ENCODE assay signal across 9 mouse cellular contexts in the genomic region with DNA sequence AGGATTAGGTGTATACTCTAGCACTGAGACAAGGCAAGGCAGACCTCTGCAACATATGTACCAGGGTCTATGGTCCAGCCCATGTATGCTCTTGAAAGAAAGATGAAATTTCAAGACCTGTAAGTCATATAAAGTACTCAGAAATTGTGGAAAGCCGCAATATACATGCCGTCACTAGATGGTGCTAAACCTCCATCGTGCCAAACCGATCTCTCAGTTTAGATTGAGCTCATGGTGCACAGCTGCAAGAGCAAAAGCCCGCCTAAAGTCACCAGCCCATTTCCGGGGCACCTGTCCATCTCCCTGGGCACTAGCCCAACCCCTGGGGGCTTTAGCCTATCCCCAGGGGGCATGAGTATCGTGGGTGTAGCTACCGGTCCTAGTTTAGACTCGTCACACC. TPM values are rescaled to one million over a fixed set of nuclear protein-coding genes. Genes with fewer than 3 reads are reported as not detected.
DNase-seq lines count a peak whose midpoint lies in the region; ATAC-seq and TF ChIP-seq lines count a peak whose summit lies in the region.
"Had no signal": no experiment of that assay in that cellular context is flagged by ENCODE, and none has a peak within 500 bp of the region (broad histone marks: within the 10 kb centered on the region; RNA-seq: fewer than 3 reads in every experiment).

No protein-coding gene starts in this region.

- no peak overlapping the region for H3K4me3 ChIP-seq in hindbrain, embryonic 11.5 days (ENCODE audit: low read depth, low read length)
- no peak overlapping the region for H3K4me3 ChIP-seq in hindbrain, embryonic 13.5 days
- no peak overlapping the region for H3K4me3 ChIP-seq in MEL (ENCODE audit: control insufficient read depth in 1 of 2, insufficient read depth in 1 of 2, low read depth in 2 of 2, low read length in 2 of 2)
- H3K4me3 ChIP-seq: myocyte had no signal

- intact Hi-C loops in left cerebral cortex, postnatal 4 days (cut with DNase I) = no loop called here

- peak; percentile 44 for DNase-seq in hindbrain, embryonic 11.5 days (ENCODE audit: low spot score)
- peak; percentile 68 for DNase-seq in MEL (ENCODE audit: low read depth, low spot score)
- peak; percentile 32 to 48 for DNase-seq in cerebellum, postnatal 14 days
- peak; percentile 53 for DNase-seq in hindlimb bud, embryonic 11.5 days (ENCODE audit: extremely low spot score, low read depth, low spot score)
- peak; percentile 31 for DNase-seq in left cerebral cortex, postnatal 4 days
- peak; percentile 41 for DNase-seq in ovary, postnatal 14 days (ENCODE audit: low spot score)
- peak; percentile 71 for DNase-seq in thymus, postnatal 4 days

- WGBS in hindbrain, embryonic 11.5 days = 38% methylated on average over 9 of the region's 9 CpGs
- 26% methylated on average over 9 of the region's 9 CpGs for WGBS in hindbrain, embryonic 13.5 days

- TF ChIP-seq POLR2A in MEL (IDR thresholded peaks at IDR 0.05; ENCODE audit: control insufficient read depth in 1 of 2, insufficient read depth in 1 of 2, low read depth in 1 of 2, low read length in 2 of 2, poor library complexity in 1 of 2) = no peak

- no peaks in the 10 kb centered on the region for H3K79me2 ChIP-seq in MEL (ENCODE audit: control insufficient read depth, insufficient read depth, low read length, poor library complexity)

- no peaks in the 10 kb centered on the region for H3K4me1 ChIP-seq in hindbrain, embryonic 11.5 days (replicated peaks; ENCODE audit: control insufficient read depth, insufficient read depth, low read length)
- no peaks in the 10 kb centered on the region for H3K4me1 ChIP-seq in hindbrain, embryonic 13.5 days (replicated peaks)
- no peaks in the 10 kb centered on the region for H3K4me1 ChIP-seq in MEL (ENCODE audit: control insufficient read depth in 1 of 2, insufficient read depth in 2 of 2, low read length in 2 of 2)

- H3K27me3 ChIP-seq in hindbrain, embryonic 11.5 days (ENCODE audit: control insufficient read depth, insufficient read depth, low read length) = no peaks in the 10 kb centered on the region
- H3K27me3 ChIP-seq in hindbrain, embryonic 13.5 days = no peaks in the 10 kb centered on the region
- no peaks in the 10 kb centered on the region for H3K27me3 ChIP-seq in MEL (ENCODE audit: control insufficient read depth in 1 of 2, insufficient read depth in 2 of 2, low read length in 2 of 2)

- H3K4me2 ChIP-seq in hindbrain, embryonic 11.5 days (replicated peaks; ENCODE audit: low read depth, low read length) = no peak overlapping the region
- no peak overlapping the region for H3K4me2 ChIP-seq in hindbrain, embryonic 13.5 days

- no peaks in the 10 kb centered on the region for H3K9me3 ChIP-seq in hindbrain, embryonic 11.5 days (ENCODE audit: control insufficient read depth, low read length)
- no peaks in the 10 kb centered on the region for H3K9me3 ChIP-seq in hindbrain, embryonic 13.5 days
- H3K9me3 ChIP-seq in MEL (replicated peaks; ENCODE audit: insufficient read depth, low read length) = no peaks in the 10 kb centered on the region

- TF ChIP-seq CTCF in MEL (IDR thresholded peaks at IDR 0.05 in 2 of 3, conservative IDR thresholded peaks at IDR 0.05 in 1 of 3; ENCODE audit: control insufficient read depth in 1 of 3, insufficient read depth in 1 of 3, low read depth in 2 of 3, low read length in 3 of 3, poor library complexity in 1 of 3, severe bottlenecking in 1 of 3) = peak; percentile 46 to 64 (median 49)

- no peaks in the 10 kb centered on the region for H3K36me3 ChIP-seq in hindbrain, embryonic 11.5 days (ENCODE audit: control insufficient read depth, insufficient read depth, low read length)
- H3K36me3 ChIP-seq in hindbrain, embryonic 13.5 days = no peaks in the 10 kb centered on the region
- H3K36me3 ChIP-seq in MEL (ENCODE audit: control insufficient read depth in 1 of 2, insufficient read depth in 2 of 2, low read length in 2 of 2) = no peaks in the 10 kb centered on the region

- H3K27ac ChIP-seq in hindbrain, embryonic 11.5 days (ENCODE audit: low read depth, low read length) = no peak overlapping the region
- no peak overlapping the region for H3K27ac ChIP-seq in hindbrain, embryonic 13.5 days
- no peak overlapping the region for H3K27ac ChIP-seq in MEL (ENCODE audit: control insufficient read depth, low read depth, low read length)

- ATAC-seq in hindbrain, embryonic 11.5 days (ENCODE audit: low FRiP score) = no peak; the same call in 1 of the 2 replicates
- no peak for ATAC-seq in hindbrain, embryonic 13.5 days (ENCODE audit: low FRiP score)

- no peak overlapping the region for H3K9ac ChIP-seq in hindbrain, embryonic 11.5 days (ENCODE audit: low read depth, low read length)
- H3K9ac ChIP-seq in hindbrain, embryonic 13.5 days = no peak overlapping the region
- no peak overlapping the region for H3K9ac ChIP-seq in MEL (ENCODE audit: control insufficient read depth, low read depth, low read length, poor library complexity, severe bottlenecking)

- TF ChIP-seq EP300 in MEL (IDR thresholded peaks at IDR 0.05; ENCODE audit: low read depth in 1 of 2, low read length in 2 of 2) = no peak

- TF ChIP-seq RAD21 in MEL (IDR thresholded peaks at IDR 0.05; ENCODE audit: low read depth, low read length) = peak; percentile 72

TF ChIP-seq in MEL, 35 proteins besides CTCF, POLR2A, EP300 and RAD21:
- TF ChIP-seq SMC3 (IDR thresholded peaks at IDR 0.05; ENCODE audit: low read depth, low read length) = peak; percentile 70
- TF ChIP-seq ZC3H11A (IDR thresholded peaks at IDR 0.05; ENCODE audit: low read depth, low read length) = peak; percentile 58
- no peak for TF ChIP-seq MAX (IDR thresholded peaks at IDR 0.05; ENCODE audit: low read length)

RNA-seq across cellular contexts. Expression of gene Vmn1r234, which starts 5.8 kb away (rescaled TPM):
- not detected in 2 replicates for polyA plus RNA-seq in hindbrain, embryonic 11.5 days (2014; fragmentation: Nextera tagmentation; extraction: Ambion mirVana)
- not detected in 2 replicates for polyA plus RNA-seq in hindbrain, embryonic 13.5 days (2015; fragmentation: Nextera tagmentation; extraction: Ambion mirVana)
- total RNA-seq in MEL (2012; rRNA removed) = not detected in 2 replicates
- not detected for polyA plus RNA-seq in MEL (2012; ENCODE audit: insufficient read depth in 1 of 2, insufficient read length in 2 of 2, low read depth in 1 of 2, low replicate concordance in 2 of 2, missing spikeins in 1 of 2)
- not detected for total RNA-seq in left cerebral cortex, postnatal 4 days (2021)
- polyA plus RNA-seq: myocyte had no signal

RNA-seq across cellular contexts. Expression of gene Vmn1r235, which starts 24.6 kb away (rescaled TPM):
- not detected in 2 replicates for polyA plus RNA-seq in hindbrain, embryonic 11.5 days (2014; fragmentation: Nextera tagmentation; extraction: Ambion mirVana)
- not detected in 2 replicates for polyA plus RNA-seq in hindbrain, embryonic 13.5 days (2015; fragmentation: Nextera tagmentation; extraction: Ambion mirVana)
- total RNA-seq in MEL (2012; rRNA removed) = not detected in 2 replicates
- polyA plus RNA-seq in MEL (2012; ENCODE audit: insufficient read depth in 1 of 2, insufficient read length in 2 of 2, low read depth in 1 of 2, low replicate concordance in 2 of 2, missing spikeins in 1 of 2) = not detected
- not detected for total RNA-seq in left cerebral cortex, postnatal 4 days (2021)
- polyA plus RNA-seq: myocyte had no signal

RNA-seq across cellular contexts. Expression of gene Vmn1r236, which starts 51.1 kb away (rescaled TPM):
- not detected in 2 replicates for polyA plus RNA-seq in hindbrain, embryonic 11.5 days (2014; fragmentation: Nextera tagmentation; extraction: Ambion mirVana)
- polyA plus RNA-seq in hindbrain, embryonic 13.5 days (2015; fragmentation: Nextera tagmentation; extraction: Ambion mirVana) = not detected in 2 replicates
- total RNA-seq in MEL (2012; rRNA removed) = not detected in 2 replicates
- under 1 TPM in 1 of 2 experiments, not detected in 1; 0.01 TPM for polyA plus RNA-seq in MEL (2012; ENCODE audit: insufficient read depth in 1 of 2, insufficient read length in 2 of 2, low read depth in 1 of 2, low replicate concordance in 2 of 2, missing spikeins in 1 of 2)
- total RNA-seq in left cerebral cortex, postnatal 4 days (2021) = not detected
- polyA plus RNA-seq: myocyte had no signal
